Mouse (Mus musculus): ENCODE results near the gene Ppp3r2. TPM values are rescaled to one million over a fixed set of nuclear protein-coding genes. Genes with fewer than 3 reads are reported as not detected.
A peak's percentile ranks its signal among the peaks of the same experiment; 100 is the strongest.

Gene Ppp3r2
- polyA plus RNA-seq, 1 experiment from 2014 or later, result not detected

- Histone ChIP-seq H3K4me3 (ENCODE audit: control insufficient read depth in 1 of 2, insufficient read depth in 1 of 2, low read depth in 1 of 2, low read length in 2 of 2) (peak within 1 kb of the TSS; percentile 62 to 83), H3K36me3 (ENCODE audit: control insufficient read depth, insufficient read depth, low read length) (peaks cover 33% of the 10 kb centered on the region), H3K4me1 (ENCODE audit: control insufficient read depth in 2 of 2, insufficient read depth in 2 of 2, low read length in 2 of 2) (no peaks in the 10 kb centered on the region), H3K27me3 (ENCODE audit: control insufficient read depth, insufficient read depth, low read length) (no peaks in the 10 kb centered on the region), H3K4me2 (ENCODE audit: low read length) (peak within 1 kb of the TSS; percentile 83), H3K9me3 (ENCODE audit: control insufficient read depth, low read length) (no peaks in the 10 kb centered on the region), H3K9ac (ENCODE audit: low read length) (peak within 1 kb of the TSS; percentile 78), H3K27ac (replicated peaks in 1 of 2; ENCODE audit: control insufficient read depth in 1 of 2, insufficient read depth in 1 of 2, low read depth in 2 of 2, low read length in 2 of 2) (peak within 1 kb of the TSS; percentile 79)
- 4% methylated on average over 37 of the region's 37 CpGs for WGBS
- peak; percentile 95 for ATAC-seq (ENCODE audit: insufficient number of reproducible peaks, insufficient read depth, low FRiP score, low read depth)
These were observed 50.3 kb downstream of the Ppp3r2 start, which contains the start of gene Rnf20 for GRCm38 (mm10) chr4:49631319-49632138. TSS of gene Rnf20 (plus strand) at chr4:49632006.

GRCm38 (mm10) chr4:49628941-49629340 is 52.9 kb downstream of the Ppp3r2 start:
- H3K9ac ChIP-seq (ENCODE audit: low read length), result no peak overlapping the region
- H3K4me1 ChIP-seq (ENCODE audit: control insufficient read depth in 2 of 2, insufficient read depth in 2 of 2, low read length in 2 of 2), result no peaks in the 10 kb centered on the region
- H3K36me3 ChIP-seq (ENCODE audit: control insufficient read depth, insufficient read depth, low read length), result peaks cover 7% of the 10 kb centered on the region
- no peak for ATAC-seq (ENCODE audit: insufficient number of reproducible peaks, insufficient read depth, low FRiP score, low read depth)
- no peak overlapping the region for H3K4me3 ChIP-seq (ENCODE audit: control insufficient read depth in 1 of 2, insufficient read depth in 1 of 2, low read depth in 1 of 2, low read length in 2 of 2)
- no peaks in the 10 kb centered on the region for H3K9me3 ChIP-seq (ENCODE audit: control insufficient read depth, low read length)
- no peak overlapping the region for H3K27ac ChIP-seq (replicated peaks in 1 of 2; ENCODE audit: control insufficient read depth in 1 of 2, insufficient read depth in 1 of 2, low read depth in 2 of 2, low read length in 2 of 2)
- no peak overlapping the region for H3K4me2 ChIP-seq (ENCODE audit: low read length)
- 63% methylated on average over 5 of the region's 5 CpGs for WGBS
- H3K27me3 ChIP-seq (ENCODE audit: control insufficient read depth, insufficient read depth, low read length), result no peaks in the 10 kb centered on the region

Other genes with a start within 250 kb of the Ppp3r2 start
- gene Acnat1, start 208.1 kb downstream of the Ppp3r2 start, polyA plus RNA-seq (2014; fragmentation: Nextera tagmentation; extraction: Ambion mirVana), result not detected in 2 replicates
- gene Baat, start 175.5 kb downstream of the Ppp3r2 start, polyA plus RNA-seq (2014; fragmentation: Nextera tagmentation; extraction: Ambion mirVana), result 0.16 TPM in 1 of 2 replicates, not detected in the other
- 63.6 and 63.7 TPM in 2 replicates for gene Mrpl50, start 160.9 kb downstream of the Ppp3r2 start, polyA plus RNA-seq (2014; fragmentation: Nextera tagmentation; extraction: Ambion mirVana)
- gene Zfp189, start 160.8 kb downstream of the Ppp3r2 start, polyA plus RNA-seq (2014; fragmentation: Nextera tagmentation; extraction: Ambion mirVana), result 7.2 and 8.3 TPM in 2 replicates
- gene Aldob, start 132.5 kb downstream of the Ppp3r2 start, polyA plus RNA-seq (2014; fragmentation: Nextera tagmentation; extraction: Ambion mirVana), result 0.13 and 0.19 TPM in 2 replicates
- gene Tmem246, start 84.1 kb downstream of the Ppp3r2 start, polyA plus RNA-seq (2014; fragmentation: Nextera tagmentation; extraction: Ambion mirVana), result 55.4 and 59.1 TPM in 2 replicates
- 30.9 and 33.3 TPM in 2 replicates for gene Rnf20, start 50.0 kb downstream of the Ppp3r2 start, polyA plus RNA-seq (2014; fragmentation: Nextera tagmentation; extraction: Ambion mirVana)
- 0.46 and 0.62 TPM in 2 replicates for gene Grin3a, start 163.7 kb upstream of the Ppp3r2 start, polyA plus RNA-seq (2014; fragmentation: Nextera tagmentation; extraction: Ambion mirVana)